Mouse (Mus musculus) spleen, postnatal 4 days (tissue): ENCODE measurements at regions not wholly inside any gene's neighbourhood (a gene's known extent, or its start where the extent isn't known, plus 50 kb on each side); places are given as distances from the start of the nearest gene placed in this dataset.

ENCODE experiments used
- DNase-seq, 2 experiments: peaks; one replicate each; pipeline ENCODE4 v3.0.0; 2022; ENCODE audit warnings: low spot score in 2 of 2

- DNase-seq = no peak
These were observed 146.9 kb upstream of the Gmnc start for GRCm38 (mm10) chr16:27138384-27138783.

DNA sequence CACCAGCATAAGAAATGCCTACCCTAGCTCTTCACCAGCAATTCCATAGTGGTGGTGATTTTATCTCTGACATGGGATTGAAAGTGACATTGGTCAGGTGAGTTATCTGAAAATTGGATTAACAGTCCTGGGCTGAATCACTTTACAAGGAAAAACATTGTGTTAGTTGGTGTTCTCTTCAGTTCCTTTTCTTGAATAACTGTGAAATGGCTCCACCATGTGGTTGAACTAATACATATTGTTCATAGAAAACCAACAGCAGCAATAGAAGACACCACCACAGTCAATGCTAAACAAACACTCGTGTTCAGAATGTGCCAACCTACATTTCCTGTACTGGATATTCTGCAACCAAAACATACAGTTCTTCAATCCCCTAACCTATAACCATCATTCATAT, 147.5 kb upstream of the Gmnc start:
- DNase-seq = no peak

- peak; percentile 21 to 63 for DNase-seq
These were observed 148.6 kb upstream of the Gmnc start for GRCm38 (mm10) chr16:27140037-27140436.

DNA sequence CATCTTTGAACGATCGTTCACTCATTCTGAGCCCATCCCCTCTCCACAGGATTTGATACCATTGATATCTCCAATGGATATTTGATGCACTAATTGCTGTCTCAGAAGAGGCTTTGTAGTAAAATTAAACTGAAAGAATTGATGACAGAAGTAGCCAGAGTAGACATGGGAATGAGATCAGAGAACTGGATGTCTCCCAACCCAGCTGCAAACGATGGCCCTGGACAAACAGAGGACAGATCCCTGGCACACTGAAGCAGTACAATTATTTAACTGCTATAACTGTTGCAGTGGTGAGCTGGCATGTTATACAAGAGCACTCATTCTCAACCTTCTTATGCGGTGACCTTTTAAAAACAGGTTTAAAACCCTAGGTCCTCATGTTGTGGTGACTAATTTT, 151.5 kb upstream of the Ostn start:
- DNase-seq = no peak

DNA sequence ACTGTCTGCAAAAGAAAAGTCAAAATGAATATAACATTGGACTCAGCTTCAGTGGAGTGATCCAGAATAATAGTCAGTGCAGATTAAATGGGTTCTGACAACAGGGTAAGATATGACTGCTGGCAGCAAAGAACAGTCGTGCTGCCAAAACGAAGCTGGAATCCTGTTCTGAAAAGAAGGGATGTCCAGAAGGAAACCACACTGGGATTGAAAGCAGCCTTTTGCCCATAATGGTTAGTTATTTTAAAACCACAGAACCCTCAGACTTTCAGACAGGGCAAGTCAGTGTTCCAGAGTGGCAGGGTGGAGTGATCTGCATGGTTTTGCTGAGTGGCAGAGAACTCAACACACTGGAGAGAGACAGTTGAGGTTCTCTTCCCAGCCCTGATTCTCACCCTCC, 111.6 kb upstream of the Ostn start:
- no peak for DNase-seq
